25 mouse cellular contexts compared by ENCODE assay signal in genomic region chr4:13961303-13961860, GRCm38 (mm10).
DNase-seq lines count a peak whose midpoint lies in the region; ATAC-seq and TF ChIP-seq lines count a peak whose summit lies in the region.
"Had no signal": no experiment of that assay in that cellular context is flagged by ENCODE, and none has a peak within 500 bp of the region (broad histone marks: within the 10 kb centered on the region; RNA-seq: fewer than 3 reads in every experiment).

No protein-coding gene starts in this region.

- no peak overlapping the region for H3K4me2 ChIP-seq in embryonic facial prominence, embryonic 14.5 days (ENCODE audit: low read depth, low read length)
- no peak overlapping the region for H3K4me2 ChIP-seq in intestine, embryonic 15.5 days (replicated peaks)
- no peak overlapping the region for H3K4me2 ChIP-seq in intestine, postnatal 0 days (replicated peaks; ENCODE audit: low read depth)
- H3K4me2 ChIP-seq in lung, embryonic 14.5 days, result no peak overlapping the region
- H3K4me2 ChIP-seq: embryonic facial prominence, embryonic 12.5 days; forebrain, embryonic 13.5 days; heart, embryonic 12.5 days; heart, embryonic 15.5 days; hindbrain, embryonic 13.5 days had no signal

- no peak overlapping the region for H3K27ac ChIP-seq in embryonic facial prominence, embryonic 14.5 days (replicated peaks; ENCODE audit: low read depth, low read length)
- no peak overlapping the region for H3K27ac ChIP-seq in embryonic facial prominence, embryonic 10.5 days (replicated peaks)
- H3K27ac ChIP-seq in intestine, embryonic 15.5 days, result no peak overlapping the region
- H3K27ac ChIP-seq in intestine, postnatal 0 days (ENCODE audit: low read depth, low read length), result no peak overlapping the region
- H3K27ac ChIP-seq in lung, embryonic 14.5 days (ENCODE audit: low read depth), result no peak overlapping the region
- H3K27ac ChIP-seq: embryonic facial prominence, embryonic 12.5 days; forebrain, embryonic 13.5 days; gastrocnemius, adult 2 months; heart, embryonic 15.5 days; hindbrain, embryonic 10.5 days; hindbrain, embryonic 13.5 days had no signal

- H3K4me1 ChIP-seq in embryonic facial prominence, embryonic 14.5 days (ENCODE audit: control insufficient read depth, insufficient read depth, low read length), result no peaks in the 10 kb centered on the region
- peaks cover 10% of the 10 kb centered on the region for H3K4me1 ChIP-seq in embryonic facial prominence, embryonic 10.5 days
- H3K4me1 ChIP-seq in intestine, embryonic 15.5 days (replicated peaks), result 0 out of 2 replicates have a peak, but pooled peaks cover 6% of the 10 kb centered on the region
- no peaks in the 10 kb centered on the region for H3K4me1 ChIP-seq in intestine, postnatal 0 days (replicated peaks; ENCODE audit: control insufficient read depth, insufficient read depth, low read length)
- no peaks in the 10 kb centered on the region for H3K4me1 ChIP-seq in lung, embryonic 14.5 days (ENCODE audit: insufficient read depth)
- H3K4me1 ChIP-seq: heart, embryonic 15.5 days had no signal

- ATAC-seq in embryonic facial prominence, embryonic 14.5 days (ENCODE audit: low read depth), result no peak
- peak; percentile 62; the same call in 1 of the 2 replicates for ATAC-seq in intestine, embryonic 15.5 days
- ATAC-seq in intestine, postnatal 0 days, result no peak
- ATAC-seq in lung, embryonic 14.5 days (ENCODE audit: insufficient read depth), result no peak
- ATAC-seq: activated CD4-positive, CD25-positive, alpha-beta regulatory T cell, adult 4 months; forebrain, embryonic 13.5 days; forebrain, embryonic 16.5 days; hindbrain, embryonic 16.5 days had no signal

- no peaks in the 10 kb centered on the region for H3K27me3 ChIP-seq in embryonic facial prominence, embryonic 14.5 days (replicated peaks; ENCODE audit: control insufficient read depth, insufficient read depth, low read length)
- H3K27me3 ChIP-seq in embryonic facial prominence, embryonic 10.5 days (replicated peaks; ENCODE audit: low read depth, poor library complexity, severe bottlenecking), result no peaks in the 10 kb centered on the region
- no peaks in the 10 kb centered on the region for H3K27me3 ChIP-seq in intestine, embryonic 15.5 days (replicated peaks)
- no peaks in the 10 kb centered on the region for H3K27me3 ChIP-seq in intestine, postnatal 0 days (replicated peaks; ENCODE audit: control insufficient read depth, insufficient read depth, low read length)
- H3K27me3 ChIP-seq in lung, embryonic 14.5 days (ENCODE audit: insufficient read depth, low read length), result no peaks in the 10 kb centered on the region
- H3K27me3 ChIP-seq: embryonic facial prominence, embryonic 12.5 days; forebrain, embryonic 13.5 days; heart, embryonic 12.5 days; heart, embryonic 15.5 days; hindbrain, embryonic 13.5 days had no signal

- TF ChIP-seq CTCF in intestine, postnatal 0 days (IDR thresholded peaks at IDR 0.05; ENCODE audit: low read depth), result no peak
- TF ChIP-seq CTCF in lung, embryonic 14.5 days (IDR thresholded peaks at IDR 0.05; ENCODE audit: low read depth), result no peak

- WGBS in embryonic facial prominence, embryonic 14.5 days, result 57% methylated on average over 2 of the region's 2 CpGs
- 90% methylated on average over 2 of the region's 2 CpGs for WGBS in embryonic facial prominence, embryonic 10.5 days
- 38% methylated on average over 2 of the region's 2 CpGs for WGBS in intestine, embryonic 15.5 days
- 51% methylated on average over 2 of the region's 2 CpGs for WGBS in intestine, postnatal 0 days
- WGBS in lung, embryonic 14.5 days, result 52% methylated on average over 2 of the region's 2 CpGs

- H3K9me3 ChIP-seq in embryonic facial prominence, embryonic 14.5 days (ENCODE audit: control insufficient read depth, low read length), result no peaks in the 10 kb centered on the region
- H3K9me3 ChIP-seq in embryonic facial prominence, embryonic 10.5 days, result no peaks in the 10 kb centered on the region
- H3K9me3 ChIP-seq in intestine, embryonic 15.5 days, result no peaks in the 10 kb centered on the region
- H3K9me3 ChIP-seq in intestine, postnatal 0 days (ENCODE audit: control insufficient read depth), result no peaks in the 10 kb centered on the region
- no peaks in the 10 kb centered on the region for H3K9me3 ChIP-seq in lung, embryonic 14.5 days (ENCODE audit: low read depth, low read length)
- H3K9me3 ChIP-seq: embryonic facial prominence, embryonic 12.5 days; forebrain, embryonic 13.5 days; heart, embryonic 12.5 days; heart, embryonic 15.5 days; hindbrain, embryonic 10.5 days; hindbrain, embryonic 13.5 days had no signal

- H3K9ac ChIP-seq in embryonic facial prominence, embryonic 14.5 days (ENCODE audit: low read depth, low read length), result no peak overlapping the region
- H3K9ac ChIP-seq in intestine, embryonic 15.5 days, result no peak overlapping the region
- no peak overlapping the region for H3K9ac ChIP-seq in intestine, postnatal 0 days (ENCODE audit: low read depth, low read length)
- no peak overlapping the region for H3K9ac ChIP-seq in lung, embryonic 14.5 days
- H3K9ac ChIP-seq: embryonic facial prominence, embryonic 12.5 days; forebrain, embryonic 13.5 days; heart, embryonic 12.5 days; heart, embryonic 15.5 days; hindbrain, embryonic 13.5 days had no signal

- no peak overlapping the region for H3K4me3 ChIP-seq in embryonic facial prominence, embryonic 14.5 days (ENCODE audit: low read depth, low read length)
- H3K4me3 ChIP-seq in embryonic facial prominence, embryonic 10.5 days, result no peak overlapping the region
- H3K4me3 ChIP-seq in intestine, embryonic 15.5 days (replicated peaks), result no peak overlapping the region
- H3K4me3 ChIP-seq in intestine, postnatal 0 days (ENCODE audit: low read depth, low read length), result no peak overlapping the region
- no peak overlapping the region for H3K4me3 ChIP-seq in lung, embryonic 14.5 days (ENCODE audit: low read depth, low read length)
- H3K4me3 ChIP-seq: embryonic facial prominence, embryonic 12.5 days; erythroblast, embryonic 14.5 days; forebrain, embryonic 13.5 days; gastrocnemius, adult 2 months; heart, embryonic 12.5 days; heart, embryonic 15.5 days; hindbrain, embryonic 10.5 days; hindbrain, embryonic 13.5 days had no signal

- peak; percentile 72 for DNase-seq in embryonic facial prominence, embryonic 14.5 days (ENCODE audit: low spot score)
- DNase-seq in embryonic facial prominence, embryonic 10.5 days (ENCODE audit: low spot score), result no peak
- peak; percentile 9 for DNase-seq in lung, embryonic 14.5 days
- no peak for DNase-seq in lung, postnatal 10 days
- DNase-seq: adrenal gland, adult 8-10 months; adrenal gland, postnatal 25 days; cerebellum, adult 18-20 months; cerebellum, adult 9-10 months; cerebellum, postnatal 14 days; gastrocnemius, adult 2 months; gastrocnemius, postnatal 14 days; heart, adult 11 months; heart, postnatal 36 days had no signal

- H3K36me3 ChIP-seq in embryonic facial prominence, embryonic 14.5 days (ENCODE audit: control insufficient read depth, insufficient read depth, low read length), result no peaks in the 10 kb centered on the region
- H3K36me3 ChIP-seq in embryonic facial prominence, embryonic 10.5 days (replicated peaks), result no peaks in the 10 kb centered on the region
- H3K36me3 ChIP-seq in intestine, embryonic 15.5 days, result no peaks in the 10 kb centered on the region
- H3K36me3 ChIP-seq in intestine, postnatal 0 days (ENCODE audit: control insufficient read depth, insufficient read depth), result no peaks in the 10 kb centered on the region
- H3K36me3 ChIP-seq in lung, embryonic 14.5 days (ENCODE audit: insufficient read depth), result no peaks in the 10 kb centered on the region
- H3K36me3 ChIP-seq: embryonic facial prominence, embryonic 12.5 days; heart, embryonic 12.5 days; heart, embryonic 15.5 days; hindbrain, embryonic 10.5 days; hindbrain, embryonic 13.5 days had no signal

Comparison
In these comparisons a context has a peak if more than half of its experiments do, and no peak if none do; other contexts are left out.
1. DNase-seq: peak in embryonic facial prominence, embryonic 14.5 days (single experiment) and lung, embryonic 14.5 days (single experiment); none in embryonic facial prominence, embryonic 10.5 days (single experiment) and lung, postnatal 10 days (single experiment).